Mouse (Mus musculus) limb, embryonic 14.5 days (tissue): ENCODE measurements around the gene Hist1h2ba. TPM values are rescaled to one million over a fixed set of nuclear protein-coding genes. Genes with fewer than 3 reads are reported as not detected.

Source experiments
- ATAC-seq: fragments of 200-750 bp; cut with Nextera tagmentation; 2 replicates; pipeline ENCODE4 v1.8.0; 2017; ENCODE audit warnings: low read depth, moderate number of reproducible peaks, moderate TSS enrichment; ENCODE audit not compliant: low FRiP score
- DNase-seq: peaks from one replicate; pipeline ENCODE4 v3.0.0-alpha.2; 2015; ENCODE audit warnings: low spot score
- H3K27ac ChIP-seq: fragments of 300-500 bp; sonication (generic); replicated peaks from 2 replicates; pipeline ENCODE4 v1.5.1; 2014; ENCODE audit warnings: low read depth, mild to moderate bottlenecking, low read length, moderate library complexity, mixed read lengths
- H3K27me3 ChIP-seq: fragments of 300-500 bp; sonication (generic); 2 replicates; pipeline ENCODE4 v1.6.1; 2014; ENCODE audit warnings: low read length, mixed read lengths; ENCODE audit not compliant: control insufficient read depth, insufficient read depth
- H3K36me3 ChIP-seq: fragments of 300-500 bp; sonication (generic); 2 replicates; pipeline ENCODE4 v1.6.1; 2014; ENCODE audit warnings: mild to moderate bottlenecking, low read length, moderate library complexity, mixed read lengths; ENCODE audit not compliant: control insufficient read depth, insufficient read depth
- H3K4me1 ChIP-seq: fragments of 300-500 bp; sonication (generic); 2 replicates; pipeline ENCODE4 v1.6.1; 2014; ENCODE audit warnings: antibody characterized with exemption, low read length, mixed read lengths; ENCODE audit not compliant: control insufficient read depth, insufficient read depth
- H3K4me2 ChIP-seq: fragments of 300-500 bp; sonication (generic); replicated peaks from 2 replicates; pipeline ENCODE4 v1.6.1; 2014; ENCODE audit warnings: low read depth, mild to moderate bottlenecking, low read length, moderate library complexity; ENCODE audit not compliant: severe bottlenecking
- H3K4me3 ChIP-seq: fragments of 300-500 bp; sonication (generic); replicated peaks from 2 replicates; pipeline ENCODE4 v1.5.1; 2014; ENCODE audit warnings: low read length
- H3K9ac ChIP-seq: fragments of 300-500 bp; sonication (generic); 2 replicates; pipeline ENCODE4 v1.6.1; 2014; ENCODE audit warnings: mild to moderate bottlenecking, low read depth, low read length, moderate library complexity; ENCODE audit not compliant: severe bottlenecking
- H3K9me3 ChIP-seq: fragments of 300-500 bp; sonication (generic); 2 replicates; pipeline ENCODE4 v1.6.1; 2016; ENCODE audit warnings: low read length; ENCODE audit not compliant: control insufficient read depth
- POLR2A ChIP-seq: fragments of 200-500 bp; IDR thresholded peaks from 2 replicates; pipeline ENCODE4 v1.8.0; 2012; ENCODE audit warnings: inconsistent platforms, mild to moderate bottlenecking, moderate library complexity, borderline replicate concordance; ENCODE audit not compliant: insufficient read depth, insufficient read length; ENCODE audit errors: extremely low read depth
- WGBS: fragments of 180-500 bp; shearing (Covaris S2); extraction: QIAGEN DNeasy Blood & Tissue Kit; methylation state at CpG from one replicate; pipeline ENCODE4 v1.1.7; 2014; 5-methylcytosine and 5-hydroxymethylcytosine counted together
- microRNA-seq: library from miRNA; unstranded; fragments of <30 nt; microRNA quantifications from one replicate; pipeline ENCODE4, GENCODE M21; 2016
- polyA plus RNA-seq, 2 experiments: library from polyadenylated mRNA; depleted of rRNA in 1 of 2; stranded (reverse) in 1 of 2; unstranded in 1 of 2; fragments of >200 nt; fragmentation: Nextera tagmentation in 1 of 2; extraction: Ambion mirVana in 1 of 2; gene quantifications; 2 replicates each; pipeline versions ENCODE4 v1.2.1 to v1.2.3; 2012 to 2014

The Hist1h2ba gene
- polyA plus RNA-seq, 2 experiments, result not detected

DNA sequence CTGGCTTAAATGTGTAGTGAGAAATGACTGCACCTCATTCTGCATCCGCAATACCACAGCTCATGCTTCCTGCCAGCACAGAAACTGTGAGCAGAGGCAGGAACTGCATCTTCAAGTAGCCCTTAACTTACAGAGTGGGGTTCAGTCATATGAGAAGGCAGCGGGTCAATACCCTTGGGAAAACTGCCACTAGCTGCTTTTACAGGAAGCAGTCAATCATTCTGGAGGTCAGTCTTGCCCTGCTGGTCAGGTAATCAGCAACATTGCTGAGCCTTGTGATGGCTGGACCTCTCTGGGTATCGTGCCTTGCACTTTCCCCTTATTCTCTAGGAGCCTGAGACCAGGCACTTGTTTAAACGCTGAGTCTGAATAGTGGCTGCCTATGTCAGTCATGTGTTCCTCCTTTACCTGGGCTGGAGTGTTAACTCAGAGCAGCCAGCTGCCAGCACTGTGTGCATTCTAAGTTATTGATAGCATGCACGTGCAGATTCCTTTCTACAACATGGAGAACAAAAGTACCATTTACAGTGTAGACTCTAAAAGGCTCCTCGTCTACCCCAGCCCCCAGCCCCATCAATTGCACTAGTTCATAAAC lies 44.8 kb downstream of the Hist1h2ba start:
- no peaks in the 10 kb centered on the region for H3K36me3 ChIP-seq
- H3K27ac ChIP-seq, result no peak overlapping the region
- no peaks in the 10 kb centered on the region for H3K9me3 ChIP-seq
- no peak overlapping the region for H3K4me2 ChIP-seq
- H3K27me3 ChIP-seq, result no peaks in the 10 kb centered on the region
- 0 out of 2 replicates have a peak, but pooled peaks have one; percentile 23 for ATAC-seq
- no peak overlapping the region for H3K4me3 ChIP-seq
- H3K9ac ChIP-seq, result no peak overlapping the region
- no peak for TF ChIP-seq POLR2A
- DNase-seq, result no peak
- H3K4me1 ChIP-seq, result peaks cover 3% of the 10 kb centered on the region; the same call in 1 of the 2 replicates
- WGBS, result 42% methylated on average over 6 of the region's 6 CpGs

DNA sequence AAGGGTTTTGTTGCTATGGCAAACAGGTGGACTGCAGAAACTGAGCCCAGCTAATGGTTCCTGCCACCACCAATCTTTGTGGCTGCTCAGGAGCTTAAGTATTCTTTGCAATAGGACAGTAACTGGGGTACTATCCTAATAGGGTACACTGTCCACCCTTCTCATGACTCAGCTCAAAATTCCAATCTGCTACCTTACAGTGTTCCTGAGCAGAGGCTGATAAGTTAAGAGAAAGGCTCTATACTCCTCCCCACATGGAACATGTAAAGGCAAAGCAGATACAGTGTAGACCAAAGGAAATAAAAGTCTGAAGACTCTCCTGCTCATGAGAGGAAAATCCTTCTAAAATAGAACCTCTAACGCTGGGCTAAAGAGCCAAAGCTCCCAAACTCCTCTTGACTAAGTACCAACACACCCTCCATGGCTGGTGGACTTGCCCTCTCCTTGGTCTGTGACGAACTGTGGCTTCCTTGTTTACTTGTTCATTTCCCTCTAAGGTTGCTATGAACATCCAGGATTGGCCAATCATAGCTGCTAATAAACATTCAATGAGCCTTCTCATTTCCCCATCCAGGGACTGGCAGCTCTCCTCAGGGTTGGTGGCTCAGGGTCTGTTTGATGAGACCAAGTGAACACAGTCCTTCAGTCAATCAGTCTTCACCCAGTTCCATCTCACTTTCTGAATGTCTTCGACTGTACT lies 46.8 kb downstream of the Hist1h2ba start:
- H3K4me2 ChIP-seq, result no peak overlapping the region
- no peak overlapping the region for H3K9ac ChIP-seq
- no peak overlapping the region for H3K4me3 ChIP-seq
- no peak for ATAC-seq
- no peaks in the 10 kb centered on the region for H3K36me3 ChIP-seq
- TF ChIP-seq POLR2A, result no peak
- H3K27me3 ChIP-seq, result no peaks in the 10 kb centered on the region
- H3K27ac ChIP-seq, result no peak overlapping the region
- peaks cover 3% of the 10 kb centered on the region; the same call in 1 of the 2 replicates for H3K4me1 ChIP-seq
- no peak for DNase-seq
- no peaks in the 10 kb centered on the region for H3K9me3 ChIP-seq
- 80% methylated on average over 3 of the region's 3 CpGs for WGBS

DNA sequence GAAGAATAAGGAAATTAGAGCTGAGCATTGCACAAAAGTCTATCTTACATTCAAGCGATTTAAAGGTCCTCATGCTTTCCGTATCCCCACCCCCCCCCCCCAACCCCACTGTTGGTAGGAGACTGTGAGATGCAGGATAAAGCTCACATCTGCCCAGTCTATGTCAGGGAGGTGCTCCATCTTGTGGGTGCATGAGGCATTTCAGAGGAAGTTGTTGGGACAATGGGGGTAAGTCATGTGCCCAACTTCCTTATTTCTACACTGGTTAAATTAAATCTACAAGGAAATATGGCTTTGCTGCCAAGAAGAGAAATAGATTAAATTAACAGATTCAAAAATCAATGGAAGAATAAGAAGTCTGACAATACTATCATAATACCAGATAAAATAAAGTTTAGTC lies 48.4 kb downstream of the Hist1h2ba start:
- DNase-seq, result no peak
- Histone ChIP-seq H3K27ac (no peak overlapping the region), H3K4me1 (peaks cover 3% of the 10 kb centered on the region; the same call in 1 of the 2 replicates), H3K4me3 (no peak overlapping the region), H3K27me3 (no peaks in the 10 kb centered on the region), H3K36me3 (no peaks in the 10 kb centered on the region), H3K4me2 (no peak overlapping the region), H3K9me3 (no peaks in the 10 kb centered on the region), H3K9ac (no peak overlapping the region)
- 35% methylated on average over 2 of the region's 2 CpGs for WGBS
- no peak; the same call in 1 of the 2 replicates for ATAC-seq
- TF ChIP-seq POLR2A, result no peak

Small RNA genes lying within 50 kb of the gene (microRNA-seq; reads per million reads assigned to microRNA genes)
- not detected for gene Gm44344

Other genes starting within 250 kb of the Hist1h2ba start
- gene Hist1h2bc, start 250.0 kb downstream of the Hist1h2ba start, polyA plus RNA-seq (2012; rRNA removed), result 48.2 and 49.5 TPM in 2 replicates
- gene Hist1h2bc, start 250.0 kb downstream of the Hist1h2ba start, polyA plus RNA-seq (2014; fragmentation: Nextera tagmentation; extraction: Ambion mirVana), result 34.9 and 44.4 TPM in 2 replicates
- 0.20 and 0.33 TPM in 2 replicates for gene Hist1h1t, start 238.3 kb downstream of the Hist1h2ba start, polyA plus RNA-seq (2012; rRNA removed)
- 0.21 TPM in 1 of 2 replicates, not detected in the other for gene Hist1h1t, start 238.3 kb downstream of the Hist1h2ba start, polyA plus RNA-seq (2014; fragmentation: Nextera tagmentation; extraction: Ambion mirVana)
- gene Hist1h4c, start 235.7 kb downstream of the Hist1h2ba start, polyA plus RNA-seq (2012; rRNA removed), result 5.6 and 10.0 TPM in 2 replicates
- 8.7 and 10.2 TPM in 2 replicates for gene Hist1h4c, start 235.7 kb downstream of the Hist1h2ba start, polyA plus RNA-seq (2014; fragmentation: Nextera tagmentation; extraction: Ambion mirVana)
- gene Hfe, start 223.3 kb downstream of the Hist1h2ba start, polyA plus RNA-seq (2012; rRNA removed), result 3.6 and 4.5 TPM in 2 replicates
- gene Hfe, start 223.3 kb downstream of the Hist1h2ba start, polyA plus RNA-seq (2014; fragmentation: Nextera tagmentation; extraction: Ambion mirVana), result 9.3 and 10.5 TPM in 2 replicates
- 23.7 and 28.5 TPM in 2 replicates for gene Hist1h1c, start 195.3 kb downstream of the Hist1h2ba start, polyA plus RNA-seq (2012; rRNA removed)
- gene Hist1h1c, start 195.3 kb downstream of the Hist1h2ba start, polyA plus RNA-seq (2014; fragmentation: Nextera tagmentation; extraction: Ambion mirVana), result 24.7 and 27.5 TPM in 2 replicates
- gene Hist1h3c, start 188.6 kb downstream of the Hist1h2ba start, polyA plus RNA-seq (2012; rRNA removed), result 41.4 and 92.0 TPM in 2 replicates
- gene Hist1h3c, start 188.6 kb downstream of the Hist1h2ba start, polyA plus RNA-seq (2014; fragmentation: Nextera tagmentation; extraction: Ambion mirVana), result 8.1 and 12.0 TPM in 2 replicates
- 13.5 and 15.9 TPM in 2 replicates for gene Hist1h2bb, start 187.4 kb downstream of the Hist1h2ba start, polyA plus RNA-seq (2012; rRNA removed)
- gene Hist1h2bb, start 187.4 kb downstream of the Hist1h2ba start, polyA plus RNA-seq (2014; fragmentation: Nextera tagmentation; extraction: Ambion mirVana), result 1.2 and 1.4 TPM in 2 replicates
- gene Hist1h2ab, start 183.0 kb downstream of the Hist1h2ba start, polyA plus RNA-seq (2012; rRNA removed), result 37.1 and 40.4 TPM in 2 replicates
- 39.0 and 40.1 TPM in 2 replicates for gene Hist1h2ab, start 183.0 kb downstream of the Hist1h2ba start, polyA plus RNA-seq (2014; fragmentation: Nextera tagmentation; extraction: Ambion mirVana)
- gene Hist1h3b, start 181.9 kb downstream of the Hist1h2ba start, polyA plus RNA-seq (2012; rRNA removed), result 52.4 and 65.5 TPM in 2 replicates
- gene Hist1h3b, start 181.9 kb downstream of the Hist1h2ba start, polyA plus RNA-seq (2014; fragmentation: Nextera tagmentation; extraction: Ambion mirVana), result 6.5 and 12.4 TPM in 2 replicates
- gene Hist1h4b, start 177.1 kb downstream of the Hist1h2ba start, polyA plus RNA-seq (2012; rRNA removed), result 20.0 and 26.6 TPM in 2 replicates
- gene Hist1h4b, start 177.1 kb downstream of the Hist1h2ba start, polyA plus RNA-seq (2014; fragmentation: Nextera tagmentation; extraction: Ambion mirVana), result 4.4 and 6.6 TPM in 2 replicates
- 10.1 and 16.1 TPM in 2 replicates for gene Hist1h4a, start 172.9 kb downstream of the Hist1h2ba start, polyA plus RNA-seq (2012; rRNA removed)
- gene Hist1h4a, start 172.9 kb downstream of the Hist1h2ba start, polyA plus RNA-seq (2014; fragmentation: Nextera tagmentation; extraction: Ambion mirVana), result 0.84 and 0.90 TPM in 2 replicates
- gene Hist1h3a, start 171.8 kb downstream of the Hist1h2ba start, polyA plus RNA-seq (2012; rRNA removed), result 39.9 and 88.3 TPM in 2 replicates
- 7.8 and 8.6 TPM in 2 replicates for gene Hist1h3a, start 171.8 kb downstream of the Hist1h2ba start, polyA plus RNA-seq (2014; fragmentation: Nextera tagmentation; extraction: Ambion mirVana)
- gene Hist1h1a, start 170.5 kb downstream of the Hist1h2ba start, polyA plus RNA-seq (2012; rRNA removed), result 4.7 and 5.4 TPM in 2 replicates
- gene Hist1h1a, start 170.5 kb downstream of the Hist1h2ba start, polyA plus RNA-seq (2014; fragmentation: Nextera tagmentation; extraction: Ambion mirVana), result 3.6 and 4.8 TPM in 2 replicates
- 0.04 and 0.13 TPM in 2 replicates for gene Trim38, start 164.2 kb downstream of the Hist1h2ba start, polyA plus RNA-seq (2012; rRNA removed)
- not detected in 2 replicates for gene Trim38, start 164.2 kb downstream of the Hist1h2ba start, polyA plus RNA-seq (2014; fragmentation: Nextera tagmentation; extraction: Ambion mirVana)
- 0.01 TPM in 1 of 2 replicates, not detected in the other for gene Slc17a2, start 127.2 kb downstream of the Hist1h2ba start, polyA plus RNA-seq (2012; rRNA removed)
- not detected in 2 replicates for gene Slc17a2, start 127.2 kb downstream of the Hist1h2ba start, polyA plus RNA-seq (2014; fragmentation: Nextera tagmentation; extraction: Ambion mirVana)
- 0.20 and 0.29 TPM in 2 replicates for gene Slc17a3, start 94.7 kb downstream of the Hist1h2ba start, polyA plus RNA-seq (2012; rRNA removed)
- 0.39 and 0.44 TPM in 2 replicates for gene Slc17a3, start 94.7 kb downstream of the Hist1h2ba start, polyA plus RNA-seq (2014; fragmentation: Nextera tagmentation; extraction: Ambion mirVana)
- gene Slc17a1, start 66.4 kb downstream of the Hist1h2ba start, polyA plus RNA-seq (2012; rRNA removed), result 0.04 and 0.05 TPM in 2 replicates
- gene Slc17a1, start 66.4 kb downstream of the Hist1h2ba start, polyA plus RNA-seq (2014; fragmentation: Nextera tagmentation; extraction: Ambion mirVana), result 0.30 TPM in 1 of 2 replicates, not detected in the other
- not detected in 2 replicates for gene Slc17a4, start 19.1 kb downstream of the Hist1h2ba start, polyA plus RNA-seq (2012; rRNA removed)
- gene Slc17a4, start 19.1 kb downstream of the Hist1h2ba start, polyA plus RNA-seq (2014; fragmentation: Nextera tagmentation; extraction: Ambion mirVana), result not detected in 2 replicates
- gene Hist1h2aa, start 306 bp upstream of the Hist1h2ba start, polyA plus RNA-seq (2012; rRNA removed), result not detected in 2 replicates
- gene Hist1h2aa, start 306 bp upstream of the Hist1h2ba start, polyA plus RNA-seq (2014; fragmentation: Nextera tagmentation; extraction: Ambion mirVana), result not detected in 2 replicates
- 0.13 and 0.20 TPM in 2 replicates for gene Scgn, start 57.1 kb upstream of the Hist1h2ba start, polyA plus RNA-seq (2012; rRNA removed)
- gene Scgn, start 57.1 kb upstream of the Hist1h2ba start, polyA plus RNA-seq (2014; fragmentation: Nextera tagmentation; extraction: Ambion mirVana), result 0.12 TPM in 1 of 2 replicates, not detected in the other